Mouse (Mus musculus) embryonic fibroblast, embryonic 13.5 days (primary cell): Measurements from ENCODE around the gene Sap25. TPM values are rescaled to one million over a fixed set of nuclear protein-coding genes. Genes with fewer than 3 reads are reported as not detected.
A peak's percentile ranks its signal among the peaks of the same experiment; 100 is the strongest.

Source experiments
- H3K27ac ChIP-seq: 2 replicates; pipeline ENCODE4 v1.5.1; 2012; ENCODE audit warnings: low read length, control low read depth, inconsistent platforms; ENCODE audit not compliant: insufficient read depth
- H3K4me1 ChIP-seq: 2 replicates; pipeline ENCODE4 v1.6.1; 2011; ENCODE audit warnings: low read length; ENCODE audit not compliant: control insufficient read depth, insufficient read depth
- H3K4me3 ChIP-seq: 2 replicates; pipeline ENCODE4 v1.5.1; 2011; ENCODE audit warnings: mild to moderate bottlenecking, control low read depth, low read length; ENCODE audit not compliant: insufficient read depth
- CTCF ChIP-seq: IDR thresholded peaks from 2 replicates; pipeline ENCODE4 v1.5.1; 2011; ENCODE audit warnings: mild to moderate bottlenecking, control low read depth, low read length, moderate library complexity, borderline replicate concordance; ENCODE audit not compliant: insufficient read depth
- POLR2A ChIP-seq: IDR thresholded peaks from 2 replicates; pipeline ENCODE4 v1.6.1; 2011; ENCODE audit warnings: low read depth, mild to moderate bottlenecking, control low read depth, low read length, moderate library complexity
- polyA plus RNA-seq: library from polyadenylated mRNA; stranded (reverse); fragments of >200 nt; gene quantifications from 2 replicates; pipeline ENCODE4 v1.2.4, GENCODE M21; 2011; ENCODE audit warnings: low read depth; ENCODE audit not compliant: missing spikeins, insufficient read length

Sap25 gene
- polyA plus RNA-seq, 1 experiment = 3.4 TPM

DNA sequence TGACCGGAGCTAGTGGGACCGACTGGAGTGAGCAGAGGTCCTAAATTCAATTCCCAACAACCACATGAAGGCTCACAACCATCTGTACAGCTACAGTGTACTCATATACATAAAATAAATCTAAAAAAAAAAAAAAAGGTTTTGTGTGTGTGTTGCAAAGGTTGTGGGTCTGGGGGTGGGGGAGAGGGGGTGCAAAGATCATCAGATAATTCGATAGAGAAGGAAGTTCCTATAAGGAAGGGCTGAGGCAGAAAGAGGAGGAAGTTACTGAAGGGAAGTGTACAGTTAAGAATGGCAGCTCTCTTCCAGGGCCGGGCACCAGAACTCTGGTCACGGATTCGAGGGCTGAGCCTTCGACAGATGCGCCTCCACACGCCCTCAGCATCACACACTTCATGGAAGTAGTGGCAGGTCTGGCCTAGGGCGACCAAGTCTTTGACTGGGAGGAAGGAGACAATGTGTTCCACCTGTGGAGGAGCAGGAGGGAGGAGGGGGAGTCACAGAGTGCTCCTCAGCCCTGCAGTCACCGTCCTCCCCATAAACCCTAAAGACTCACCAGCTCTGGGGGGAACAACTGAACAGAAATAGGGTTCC is 17.1 kb upstream of the Sap25 start:
- H3K27ac ChIP-seq = no peak overlapping the region
- TF ChIP-seq POLR2A (no peak), CTCF (no peak)
- no peak overlapping the region for H3K4me3 ChIP-seq
- H3K4me1 ChIP-seq = no peaks in the 10 kb centered on the region

DNA sequence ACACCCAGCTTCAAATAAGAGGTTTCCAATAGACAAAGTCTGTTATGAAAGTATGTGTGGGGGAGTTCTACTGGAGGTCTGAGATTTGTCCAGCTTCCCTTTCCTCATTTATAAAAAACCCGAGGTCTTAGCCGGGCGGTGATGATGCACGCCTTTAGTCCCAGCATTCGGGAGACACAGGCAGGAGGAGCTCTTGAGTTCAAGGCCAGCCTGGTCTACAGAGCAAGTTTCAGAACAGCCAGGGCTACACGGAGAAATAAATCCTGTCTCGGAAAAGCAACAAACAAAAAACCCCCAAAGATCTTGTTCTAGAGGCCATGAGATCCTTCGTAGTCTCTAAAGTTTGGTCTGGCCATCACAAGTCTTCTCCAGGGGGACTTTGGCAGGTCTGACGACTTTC is 13.1 kb upstream of the Sap25 start:
- no peak for TF ChIP-seq CTCF
- TF ChIP-seq POLR2A = no peak; the same call in 1 of the 2 replicates
- peak overlapping the region; percentile 44 for H3K27ac ChIP-seq
- H3K4me1 ChIP-seq = peaks cover 9% of the 10 kb centered on the region; the same call in 1 of the 2 replicates
- peak overlapping the region; percentile 60 for H3K4me3 ChIP-seq

- Histone ChIP-seq H3K4me1 (peaks cover 9% of the 10 kb centered on the region; the same call in 1 of the 2 replicates), H3K4me3 (peak within 1 kb of the TSS; percentile 66), H3K27ac (peak within 1 kb of the TSS; percentile 44)
- peak; percentile 93 for TF ChIP-seq POLR2A
- no peak for TF ChIP-seq CTCF
Measured at GRCm38 (mm10) chr5:137628498-137629305, 12.4 kb upstream of the Sap25 start, which contains the start of the genes Fbxo24, Lrch4 and Gm20605. TSS of gene Fbxo24 (minus strand) at chr5:137629002. TSS of gene Lrch4 (plus strand) at chr5:137629121. TSS of gene Gm20605 (plus strand) at chr5:137629175.

- TF ChIP-seq CTCF = no peak
- no peak for TF ChIP-seq POLR2A
- Histone ChIP-seq H3K4me3 (peak overlapping the region; percentile 66), H3K27ac (peak overlapping the region; percentile 32; the same call in 1 of the 2 replicates), H3K4me1 (peaks cover 9% of the 10 kb centered on the region; the same call in 1 of the 2 replicates)
Measured at GRCm38 (mm10) chr5:137629306-137629721, 11.8 kb upstream of the Sap25 start.

- peaks cover 9% of the 10 kb centered on the region; the same call in 1 of the 2 replicates for H3K4me1 ChIP-seq
- H3K27ac ChIP-seq = 0 out of 2 replicates have a peak overlapping the region, but pooled peaks have one; percentile 6
Measured at GRCm38 (mm10) chr5:137629906-137630545, 11.1 kb upstream of the Sap25 start.

GRCm38 (mm10) chr5:137630602-137631001 is 10.5 kb upstream of the Sap25 start:
- peaks cover 9% of the 10 kb centered on the region; the same call in 1 of the 2 replicates for H3K4me1 ChIP-seq
- peak overlapping the region; percentile 5; the same call in 1 of the 2 replicates for H3K4me3 ChIP-seq
- TF ChIP-seq POLR2A (no peak), CTCF (no peak)
- H3K27ac ChIP-seq = 0 out of 2 replicates have a peak overlapping the region, but pooled peaks have one; percentile 6

More at GRCm38 (mm10) chr5:137629906-137630545, 11.1 kb upstream of the Sap25 start:
- no peak for TF ChIP-seq CTCF
- TF ChIP-seq POLR2A = no peak
- H3K4me3 ChIP-seq = peak overlapping the region; percentile 66

- Histone ChIP-seq H3K4me1 (peaks cover 9% of the 10 kb centered on the region; the same call in 1 of the 2 replicates), H3K4me3 (no peak overlapping the region), H3K27ac (no peak overlapping the region)
- TF ChIP-seq CTCF (no peak), POLR2A (no peak)
Measured at GRCm38 (mm10) chr5:137631171-137631570, 10.0 kb upstream of the Sap25 start.

DNA sequence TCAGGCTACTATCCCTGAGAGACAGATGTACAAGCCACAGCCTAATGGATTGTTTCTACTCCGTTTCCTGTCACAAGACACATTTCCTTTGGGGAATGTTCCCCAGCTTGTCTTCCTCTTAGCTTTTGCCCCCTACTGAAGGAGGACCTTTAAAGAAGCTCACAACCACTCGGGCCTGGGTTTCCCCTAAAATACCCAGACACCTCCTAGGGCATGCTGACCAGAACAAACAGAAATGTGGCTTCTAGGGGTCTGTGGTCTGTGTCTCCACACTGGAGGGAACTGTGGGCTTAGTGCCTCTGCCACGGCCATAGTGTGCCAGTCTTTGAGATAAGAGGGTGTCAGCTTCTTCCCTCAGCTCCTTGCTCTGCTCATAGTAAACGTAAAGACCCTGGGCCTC is 9.5 kb upstream of the Sap25 start:
- no peak overlapping the region for H3K27ac ChIP-seq
- H3K4me1 ChIP-seq = peaks cover 9% of the 10 kb centered on the region; the same call in 1 of the 2 replicates
- H3K4me3 ChIP-seq = no peak overlapping the region
- TF ChIP-seq CTCF = no peak
- no peak for TF ChIP-seq POLR2A

DNA sequence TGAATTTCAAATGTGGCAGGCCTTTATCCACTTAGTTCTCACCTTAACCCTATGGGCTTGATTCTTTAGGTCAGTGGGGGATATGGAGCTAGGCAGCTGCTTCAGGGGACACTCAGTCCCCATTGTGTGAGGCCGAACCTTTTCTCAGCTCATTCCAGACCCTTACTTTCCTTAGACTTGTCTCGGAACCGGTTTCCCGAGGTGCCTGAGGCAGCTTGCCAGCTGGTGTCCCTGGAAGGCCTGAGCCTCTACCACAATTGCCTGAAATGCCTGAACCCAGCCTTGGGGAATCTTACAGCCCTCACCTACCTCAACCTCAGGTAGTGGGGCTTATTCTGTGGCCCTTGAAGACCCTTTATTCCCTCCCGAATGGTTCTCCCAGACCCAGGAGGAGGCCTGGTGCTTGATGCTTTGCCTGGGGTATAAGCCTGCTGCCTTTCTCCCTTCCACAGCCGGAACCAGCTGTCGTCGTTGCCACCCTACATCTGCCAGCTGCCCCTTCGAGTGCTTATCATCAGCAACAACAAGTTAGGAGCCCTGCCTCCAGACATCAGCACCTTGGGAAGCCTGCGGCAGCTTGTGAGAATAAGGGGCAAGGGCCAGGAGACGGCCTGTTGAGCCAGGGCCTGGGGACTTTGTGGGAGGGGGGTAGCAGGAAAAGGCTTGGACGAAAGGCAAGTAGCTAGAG is 7.6 kb upstream of the Sap25 start:
- no peak overlapping the region for H3K27ac ChIP-seq
- no peak overlapping the region for H3K4me3 ChIP-seq

More for the DNA sequence above, 7.6 kb upstream of the Sap25 start:
- TF ChIP-seq CTCF (no peak), POLR2A (no peak)
- H3K4me1 ChIP-seq = peaks cover 9% of the 10 kb centered on the region; the same call in 1 of the 2 replicates
